Mouse (Mus musculus): ENCODE measurements around the gene Mgmt. TPM values are rescaled to one million over a fixed set of nuclear protein-coding genes. Genes with fewer than 3 reads are reported as not detected.

Mgmt gene
- polyA plus RNA-seq, 1 experiment from 2014 or later: 2.6 TPM

- no peaks in the 10 kb centered on the region for H3K4me1 ChIP-seq
- H3K4me3 ChIP-seq: no peak overlapping the region
- no peaks in the 10 kb centered on the region for H3K36me3 ChIP-seq
- H3K27ac ChIP-seq (replicated peaks): no peak overlapping the region
- no peak for ATAC-seq (ENCODE audit: low FRiP score, low read depth)
- H3K27me3 ChIP-seq: no peaks in the 10 kb centered on the region
- no peak overlapping the region for H3K4me2 ChIP-seq (replicated peaks)
- H3K9ac ChIP-seq (replicated peaks): no peak overlapping the region
- no peaks in the 10 kb centered on the region for H3K9me3 ChIP-seq
- WGBS: 88% methylated on average over 3 of the region's 3 CpGs
Measured at GRCm38 (mm10) chr7:137066211-137066610, 171.8 kb downstream of the Mgmt start.

DNA sequence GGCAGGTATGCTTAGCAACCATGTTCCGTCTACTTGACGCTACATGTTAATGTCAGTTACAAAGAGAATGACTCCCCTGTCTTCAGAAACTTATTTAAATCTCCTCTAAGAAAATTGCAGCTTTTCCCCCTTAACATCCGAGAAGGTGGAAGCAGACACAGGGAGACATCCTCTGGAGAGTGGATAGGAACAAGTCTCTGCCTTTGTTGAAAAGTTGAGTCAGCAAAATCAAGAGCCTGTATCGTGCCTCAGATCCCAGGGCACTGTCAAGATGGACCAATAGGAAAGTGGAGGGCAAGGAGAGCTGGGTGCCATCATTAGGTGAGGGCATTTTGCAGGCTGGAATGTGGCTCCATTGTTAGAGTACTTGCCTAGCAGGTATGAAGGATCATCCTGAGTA, 172.6 kb downstream of the Mgmt start:
- Histone ChIP-seq H3K4me2 (replicated peaks) (no peak overlapping the region), H3K9me3 (no peaks in the 10 kb centered on the region), H3K4me1 (no peaks in the 10 kb centered on the region), H3K9ac (replicated peaks) (no peak overlapping the region), H3K36me3 (no peaks in the 10 kb centered on the region), H3K4me3 (no peak overlapping the region), H3K27ac (replicated peaks) (no peak overlapping the region), H3K27me3 (no peaks in the 10 kb centered on the region)
- WGBS: 86% methylated on average over 4 of the region's 4 CpGs
- ATAC-seq (ENCODE audit: low FRiP score, low read depth): no peak

GRCm38 (mm10) chr7:137067758-137068157, 173.3 kb downstream of the Mgmt start:
- H3K36me3 ChIP-seq: no peaks in the 10 kb centered on the region
- no peak overlapping the region for H3K27ac ChIP-seq (replicated peaks)
- H3K9ac ChIP-seq (replicated peaks): no peak overlapping the region
- no peaks in the 10 kb centered on the region for H3K27me3 ChIP-seq
- WGBS: 89% methylated on average over 6 of the region's 6 CpGs
- no peak overlapping the region for H3K4me2 ChIP-seq (replicated peaks)
- H3K9me3 ChIP-seq: no peaks in the 10 kb centered on the region
- H3K4me3 ChIP-seq: no peak overlapping the region
- no peaks in the 10 kb centered on the region for H3K4me1 ChIP-seq
- ATAC-seq (ENCODE audit: low FRiP score, low read depth): no peak

DNA sequence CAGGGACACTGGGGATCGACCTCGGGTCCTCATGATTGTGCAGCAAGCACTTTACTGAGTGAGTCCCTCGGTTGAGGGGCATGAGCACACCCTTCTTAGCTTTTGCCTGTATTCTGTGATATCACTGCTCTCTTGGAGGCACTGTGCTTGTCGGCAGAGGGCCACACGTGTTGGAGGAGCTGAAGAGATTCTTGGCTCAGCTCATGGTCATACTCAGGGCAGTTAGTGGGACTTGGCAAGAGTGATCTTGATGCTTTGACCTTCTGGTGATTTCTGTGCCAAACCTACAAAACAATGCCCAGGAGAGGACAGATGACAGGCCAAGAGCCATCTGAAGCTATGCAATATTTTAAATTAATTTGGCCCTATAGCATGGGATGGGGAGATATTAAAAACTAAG, 174.4 kb downstream of the Mgmt start:
- ATAC-seq (ENCODE audit: low FRiP score, low read depth): no peak
- no peaks in the 10 kb centered on the region for H3K27me3 ChIP-seq
- WGBS: 89% methylated on average over 5 of the region's 5 CpGs
- no peak overlapping the region for H3K27ac ChIP-seq (replicated peaks)
- H3K4me1 ChIP-seq: no peaks in the 10 kb centered on the region
- H3K36me3 ChIP-seq: no peaks in the 10 kb centered on the region
- H3K9me3 ChIP-seq: no peaks in the 10 kb centered on the region
- H3K4me3 ChIP-seq: no peak overlapping the region
- no peak overlapping the region for H3K9ac ChIP-seq (replicated peaks)
- H3K4me2 ChIP-seq (replicated peaks): no peak overlapping the region

DNA sequence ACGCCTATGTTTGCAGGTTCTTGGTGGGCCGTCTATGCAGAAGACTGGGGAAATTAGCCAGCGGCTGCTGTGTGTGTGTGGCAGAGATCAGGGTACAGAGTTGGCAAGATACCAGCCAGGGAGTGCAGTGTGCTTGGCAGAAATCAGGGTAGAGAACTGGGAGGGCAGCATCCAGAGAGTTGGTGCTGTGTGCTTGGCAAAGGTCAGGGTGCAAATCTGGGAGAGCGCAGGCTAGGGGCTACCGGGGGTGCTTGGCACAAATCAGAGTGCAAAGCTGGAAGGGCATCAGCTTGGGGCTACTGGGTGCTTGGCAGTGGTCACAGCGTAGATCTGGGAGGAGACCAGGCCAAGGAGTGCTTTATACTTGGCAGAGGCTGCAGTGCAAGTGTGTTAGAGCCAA, 175.4 kb downstream of the Mgmt start:
- H3K36me3 ChIP-seq: no peaks in the 10 kb centered on the region
- no peak overlapping the region for H3K4me2 ChIP-seq (replicated peaks)
- H3K9me3 ChIP-seq: no peaks in the 10 kb centered on the region
- no peak overlapping the region for H3K9ac ChIP-seq (replicated peaks)
- H3K4me3 ChIP-seq: no peak overlapping the region
- ATAC-seq (ENCODE audit: low FRiP score, low read depth): no peak
- WGBS: 91% methylated on average over 6 of the region's 6 CpGs
- no peaks in the 10 kb centered on the region for H3K4me1 ChIP-seq
- H3K27me3 ChIP-seq: no peaks in the 10 kb centered on the region
- no peak overlapping the region for H3K27ac ChIP-seq (replicated peaks)

DNA sequence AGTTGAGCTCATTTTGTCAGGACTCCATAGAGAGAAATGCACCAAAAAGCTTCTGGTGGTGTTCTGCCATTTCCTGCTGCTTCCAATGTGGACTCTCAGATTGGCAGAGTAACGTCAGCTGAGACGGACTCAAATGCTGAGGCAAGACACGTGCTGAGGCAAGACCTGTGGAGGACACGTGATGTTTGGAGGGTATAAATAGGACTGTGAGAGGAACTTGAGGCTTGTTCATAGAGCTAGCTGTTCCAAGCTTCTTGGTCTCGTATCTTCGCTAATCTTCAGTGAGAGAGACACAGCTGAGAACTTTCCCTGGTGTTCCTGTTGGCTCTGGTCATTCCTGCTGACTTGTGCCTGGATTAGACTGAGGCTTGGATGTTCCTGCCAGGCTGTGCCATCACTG, 176.9 kb downstream of the Mgmt start:
- WGBS: 94% methylated on average over 6 of the region's 6 CpGs
- Histone ChIP-seq H3K27ac (replicated peaks) (no peak overlapping the region), H3K9me3 (no peaks in the 10 kb centered on the region), H3K4me1 (no peaks in the 10 kb centered on the region), H3K27me3 (no peaks in the 10 kb centered on the region), H3K4me2 (replicated peaks) (no peak overlapping the region), H3K4me3 (no peak overlapping the region), H3K36me3 (no peaks in the 10 kb centered on the region), H3K9ac (replicated peaks) (no peak overlapping the region)
- no peak for ATAC-seq (ENCODE audit: low FRiP score, low read depth)

GRCm38 (mm10) chr7:137073878-137074277, 179.5 kb downstream of the Mgmt start:
- Histone ChIP-seq H3K4me3 (no peak overlapping the region), H3K9ac (replicated peaks) (no peak overlapping the region), H3K9me3 (no peaks in the 10 kb centered on the region), H3K4me1 (no peaks in the 10 kb centered on the region), H3K4me2 (replicated peaks) (no peak overlapping the region), H3K27ac (replicated peaks) (no peak overlapping the region), H3K36me3 (no peaks in the 10 kb centered on the region), H3K27me3 (no peaks in the 10 kb centered on the region)
- WGBS: 79% methylated on average over 5 of the region's 5 CpGs
- ATAC-seq (ENCODE audit: low FRiP score, low read depth): no peak

DNA sequence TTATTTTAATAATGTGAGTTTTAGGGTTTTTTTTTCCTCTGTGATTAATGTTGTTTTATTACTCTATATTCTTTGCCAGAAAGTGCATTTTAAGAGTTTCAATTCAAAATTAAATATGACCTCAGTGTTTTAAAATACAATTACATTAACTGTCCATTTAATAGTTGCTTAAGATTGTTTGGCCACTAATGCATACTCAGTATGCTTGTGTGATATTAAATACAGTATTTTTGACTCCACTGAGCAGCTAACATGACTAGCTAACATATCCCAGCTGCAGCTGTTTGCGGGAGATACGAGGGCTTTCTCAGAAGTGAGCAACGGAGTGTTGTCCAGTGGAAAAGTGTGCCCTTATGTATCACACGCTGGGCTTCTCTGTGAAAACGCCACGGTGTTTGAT, 179.9 kb downstream of the Mgmt start:
- H3K4me3 ChIP-seq: no peak overlapping the region
- H3K36me3 ChIP-seq: no peaks in the 10 kb centered on the region
- no peaks in the 10 kb centered on the region for H3K9me3 ChIP-seq
- no peaks in the 10 kb centered on the region for H3K27me3 ChIP-seq
- 87% methylated on average over 6 of the region's 6 CpGs for WGBS
- H3K4me1 ChIP-seq: no peaks in the 10 kb centered on the region
- no peak for ATAC-seq (ENCODE audit: low FRiP score, low read depth)
- no peak overlapping the region for H3K27ac ChIP-seq (replicated peaks)
- H3K9ac ChIP-seq (replicated peaks): no peak overlapping the region
- no peak overlapping the region for H3K4me2 ChIP-seq (replicated peaks)

DNA sequence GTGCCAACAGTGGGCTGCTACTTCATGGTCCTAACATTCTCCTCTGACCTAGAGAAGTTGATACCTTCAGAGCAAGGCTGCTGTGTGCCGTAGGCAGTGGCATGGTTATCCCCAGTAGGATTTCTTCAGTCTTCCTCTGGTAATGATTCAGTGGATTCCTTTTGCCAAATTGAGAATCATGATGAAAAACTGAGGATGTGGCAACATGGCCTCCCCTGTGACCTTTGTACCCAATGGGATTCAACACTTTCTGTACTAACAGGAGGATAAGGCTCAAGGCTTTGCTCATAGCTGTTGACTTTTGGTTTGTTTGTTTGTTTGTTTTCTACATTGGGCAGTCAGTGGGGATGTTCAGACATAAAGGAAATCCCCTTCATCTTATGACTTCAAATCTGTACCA, 180.9 kb downstream of the Mgmt start:
- Histone ChIP-seq H3K9ac (replicated peaks) (no peak overlapping the region), H3K27me3 (no peaks in the 10 kb centered on the region), H3K9me3 (no peaks in the 10 kb centered on the region), H3K27ac (replicated peaks) (no peak overlapping the region), H3K4me2 (replicated peaks) (no peak overlapping the region), H3K36me3 (no peaks in the 10 kb centered on the region), H3K4me1 (no peaks in the 10 kb centered on the region), H3K4me3 (no peak overlapping the region)
- ATAC-seq (ENCODE audit: low FRiP score, low read depth): no peak
- 100% methylated on average over 1 of the region's 1 CpGs for WGBS

GRCm38 (mm10) chr7:137080171-137080570, 185.8 kb downstream of the Mgmt start:
- no peak overlapping the region for H3K27ac ChIP-seq (replicated peaks)
- no peaks in the 10 kb centered on the region for H3K9me3 ChIP-seq
- no peak for ATAC-seq (ENCODE audit: low FRiP score, low read depth)
- H3K36me3 ChIP-seq: no peaks in the 10 kb centered on the region
- no peaks in the 10 kb centered on the region for H3K27me3 ChIP-seq
- WGBS: 90% methylated on average over 4 of the region's 4 CpGs
- H3K9ac ChIP-seq (replicated peaks): no peak overlapping the region
- no peak overlapping the region for H3K4me3 ChIP-seq
- H3K4me1 ChIP-seq: no peaks in the 10 kb centered on the region
- H3K4me2 ChIP-seq (replicated peaks): no peak overlapping the region

GRCm38 (mm10) chr7:137082171-137082570, 187.8 kb downstream of the Mgmt start:
- Histone ChIP-seq H3K4me3 (no peak overlapping the region), H3K9ac (replicated peaks) (no peak overlapping the region), H3K27me3 (no peaks in the 10 kb centered on the region), H3K36me3 (no peaks in the 10 kb centered on the region), H3K9me3 (no peaks in the 10 kb centered on the region), H3K4me1 (peaks cover 11% of the 10 kb centered on the region), H3K27ac (replicated peaks) (no peak overlapping the region), H3K4me2 (replicated peaks) (no peak overlapping the region)
- 90% methylated on average over 6 of the region's 6 CpGs for WGBS
- ATAC-seq (ENCODE audit: low FRiP score, low read depth): no peak

- no peak for ATAC-seq (ENCODE audit: low FRiP score, low read depth)
- WGBS: 93% methylated on average over 7 of the region's 7 CpGs
- Histone ChIP-seq H3K27me3 (no peaks in the 10 kb centered on the region), H3K4me3 (no peak overlapping the region), H3K9me3 (no peaks in the 10 kb centered on the region), H3K27ac (replicated peaks) (no peak overlapping the region), H3K4me1 (peaks cover 11% of the 10 kb centered on the region), H3K9ac (replicated peaks) (no peak overlapping the region), H3K36me3 (no peaks in the 10 kb centered on the region), H3K4me2 (replicated peaks) (no peak overlapping the region)
Measured at GRCm38 (mm10) chr7:137084651-137085050, 190.2 kb downstream of the Mgmt start.

DNA sequence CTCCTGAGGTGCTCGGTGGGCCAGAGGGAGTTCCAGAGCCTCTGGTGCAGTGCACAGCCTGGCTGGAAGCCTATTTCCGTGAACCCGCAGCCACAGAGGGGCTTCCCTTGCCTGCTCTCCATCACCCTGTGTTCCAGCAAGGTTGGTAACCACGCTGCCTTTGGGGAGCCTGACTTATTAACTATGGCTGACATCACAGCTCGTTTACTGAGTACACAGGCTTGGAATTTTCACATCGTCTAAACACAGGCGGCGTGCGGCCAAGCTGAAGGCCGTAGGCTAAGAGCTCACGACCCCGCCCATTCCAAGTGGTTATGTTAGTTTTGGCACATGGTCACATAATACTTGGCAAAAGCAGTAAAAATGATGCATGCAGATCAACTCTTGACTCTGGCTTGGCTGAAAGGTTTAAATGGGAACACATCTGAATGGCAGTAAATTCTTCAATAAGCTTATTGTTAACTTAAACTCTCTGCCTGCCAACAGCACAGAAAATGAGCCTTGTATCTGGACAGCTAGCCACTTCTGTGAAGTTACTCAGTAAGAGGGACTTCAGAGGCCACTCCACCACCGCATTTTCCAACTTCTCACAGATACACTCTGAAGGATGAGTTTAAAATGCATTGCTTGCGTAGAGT, 191.7 kb downstream of the Mgmt start:
- H3K9me3 ChIP-seq: no peaks in the 10 kb centered on the region
- no peak overlapping the region for H3K4me3 ChIP-seq
- ATAC-seq (ENCODE audit: low FRiP score, low read depth): no peak
- no peak overlapping the region for H3K27ac ChIP-seq (replicated peaks)
- WGBS: 54% methylated on average over 14 of the region's 14 CpGs
- no peaks in the 10 kb centered on the region for H3K36me3 ChIP-seq
- peaks cover 12% of the 10 kb centered on the region for H3K4me1 ChIP-seq
- no peak overlapping the region for H3K9ac ChIP-seq (replicated peaks)
- no peaks in the 10 kb centered on the region for H3K27me3 ChIP-seq
- no peak overlapping the region for H3K4me2 ChIP-seq (replicated peaks)

All from midbrain, embryonic 12.5 days (tissue).